Mouse (Mus musculus) cortical plate, adult 2 months (tissue): ENCODE measurements at regions not wholly inside any gene's neighbourhood (a gene's known extent, or its start where the extent isn't known, plus 50 kb on each side); places are given as distances from the start of the nearest gene placed in this dataset.

Experiments
- H3K27ac ChIP-seq: fragments of 200-500 bp; 2 replicates; pipeline ENCODE4 v1.5.1; 2012; ENCODE audit warnings: low read length, control low read depth, inconsistent platforms; ENCODE audit not compliant: insufficient read depth
- H3K4me1 ChIP-seq: fragments of 200-500 bp; 2 replicates; pipeline ENCODE4 v1.6.1; 2011; ENCODE audit warnings: low read length; ENCODE audit not compliant: control insufficient read depth, insufficient read depth
- H3K4me3 ChIP-seq: fragments of 200-500 bp; 2 replicates; pipeline ENCODE4 v1.5.1; 2011; ENCODE audit warnings: mild to moderate bottlenecking, low read length, control low read depth; ENCODE audit not compliant: insufficient read depth
- CTCF ChIP-seq: fragments of 200-500 bp; IDR thresholded peaks from 2 replicates; pipeline ENCODE4 v1.5.1; 2011; ENCODE audit warnings: mild to moderate bottlenecking, control low read depth, low read length; ENCODE audit not compliant: insufficient read depth; ENCODE audit errors: extremely low read depth
- POLR2A ChIP-seq: fragments of 200-500 bp; IDR thresholded peaks from 2 replicates; pipeline ENCODE4 v1.6.1; 2011; ENCODE audit warnings: mild to moderate bottlenecking, low read length, control low read depth; ENCODE audit not compliant: insufficient read depth; ENCODE audit errors: extremely low read depth

GRCm38 (mm10) chr11:24251516-24251915 is 173.7 kb downstream of the Bcl11a start:
- Histone ChIP-seq H3K4me1 (no peaks in the 10 kb centered on the region), H3K27ac (no peak overlapping the region), H3K4me3 (no peak overlapping the region)
- TF ChIP-seq POLR2A (no peak), CTCF (no peak)

GRCm38 (mm10) chr11:24255201-24256060 is 177.6 kb downstream of the Bcl11a start:
- no peak overlapping the region for H3K4me3 ChIP-seq
- no peaks in the 10 kb centered on the region for H3K4me1 ChIP-seq
- TF ChIP-seq CTCF (no peak), POLR2A (no peak)
- no peak overlapping the region for H3K27ac ChIP-seq

GRCm38 (mm10) chr11:24257741-24258140 is 179.9 kb downstream of the Bcl11a start:
- Histone ChIP-seq H3K4me3 (no peak overlapping the region), H3K4me1 (no peaks in the 10 kb centered on the region), H3K27ac (no peak overlapping the region)
- TF ChIP-seq CTCF (no peak), POLR2A (no peak)

- Histone ChIP-seq H3K4me3 (no peak overlapping the region), H3K4me1 (no peaks in the 10 kb centered on the region), H3K27ac (no peak overlapping the region)
- no peak for TF ChIP-seq POLR2A
- no peak for TF ChIP-seq CTCF
Measured at GRCm38 (mm10) chr11:24258340-24258739, 180.5 kb downstream of the Bcl11a start.

GRCm38 (mm10) chr11:24259668-24260067 is 181.8 kb downstream of the Bcl11a start:
- Histone ChIP-seq H3K4me3 (no peak overlapping the region), H3K4me1 (no peaks in the 10 kb centered on the region), H3K27ac (no peak overlapping the region)
- no peak for TF ChIP-seq POLR2A
- TF ChIP-seq CTCF = no peak

- TF ChIP-seq CTCF (no peak), POLR2A (no peak)
- H3K4me1 ChIP-seq = no peaks in the 10 kb centered on the region
- no peak overlapping the region for H3K4me3 ChIP-seq
- no peak overlapping the region for H3K27ac ChIP-seq
Measured at GRCm38 (mm10) chr11:24269046-24269445, 191.2 kb downstream of the Bcl11a start.

GRCm38 (mm10) chr11:24281628-24282027 is 203.8 kb downstream of the Bcl11a start:
- Histone ChIP-seq H3K4me1 (peaks cover 2% of the 10 kb centered on the region; the same call in 1 of the 2 replicates), H3K4me3 (no peak overlapping the region), H3K27ac (no peak overlapping the region)
- TF ChIP-seq POLR2A = no peak
- TF ChIP-seq CTCF = no peak

- Histone ChIP-seq H3K27ac (no peak overlapping the region), H3K4me3 (no peak overlapping the region)
- TF ChIP-seq CTCF (no peak), POLR2A (no peak)
Measured at GRCm38 (mm10) chr11:24282556-24282955, 204.7 kb downstream of the Bcl11a start.

GRCm38 (mm10) chr11:24286129-24287108 is 208.6 kb downstream of the Bcl11a start:
- Histone ChIP-seq H3K27ac (no peak overlapping the region), H3K4me3 (no peak overlapping the region), H3K4me1 (peaks cover 2% of the 10 kb centered on the region; the same call in 1 of the 2 replicates)
- TF ChIP-seq POLR2A = no peak
- no peak for TF ChIP-seq CTCF

More at GRCm38 (mm10) chr11:24282556-24282955, 204.7 kb downstream of the Bcl11a start:
- H3K4me1 ChIP-seq = peaks cover 2% of the 10 kb centered on the region; the same call in 1 of the 2 replicates
